Mouse (Mus musculus): ENCODE results near the gene Cstf3.

The Cstf3 gene

GRCm38 (mm10) chr2:104711585-104712485 lies 121.5 kb downstream of the Cstf3 start, which contains the start of gene Tcp11l1:
Tcp11l1 (minus strand) TSS chr2:104712169.
- peak; percentile 72 for DNase-seq (ENCODE audit: low spot score)

- no peak for DNase-seq (ENCODE audit: low spot score)
Observed at GRCm38 (mm10) chr2:104712486-104712809, 122.1 kb downstream of the Cstf3 start.

- no peak for DNase-seq (ENCODE audit: low spot score)
Observed at GRCm38 (mm10) chr2:104714254-104714691, 124.0 kb downstream of the Cstf3 start.

All from ovary, postnatal 36 days (tissue).